Mouse (Mus musculus): ENCODE data around the gene Tmem14c. TPM values are rescaled to one million over a fixed set of nuclear protein-coding genes. Genes with fewer than 3 reads are reported as not detected.

Tmem14c gene
- polyA plus RNA-seq, 1 experiment from 2014 or later: 257 TPM

GRCm38 (mm10) chr13:41045901-41046300 lies 29.8 kb downstream of the Tmem14c start:
- no peak overlapping the region for H3K4me3 ChIP-seq (replicated peaks; ENCODE audit: low read depth, low read length)
- H3K4me1 ChIP-seq (replicated peaks; ENCODE audit: insufficient read depth, low read length): no peaks in the 10 kb centered on the region
- no peak for DNase-seq (ENCODE audit: low spot score)
- no peaks in the 10 kb centered on the region for H3K36me3 ChIP-seq (ENCODE audit: insufficient read depth, low read length)
- H3K27ac ChIP-seq: no peak overlapping the region
- H3K9ac ChIP-seq (ENCODE audit: low read depth, low read length): no peak overlapping the region
- H3K4me2 ChIP-seq (ENCODE audit: low read length): no peak overlapping the region
- WGBS: 89% methylated on average over 8 of the region's 8 CpGs
- no peaks in the 10 kb centered on the region for H3K27me3 ChIP-seq (ENCODE audit: insufficient read depth, low read length)
- no peak for TF ChIP-seq CTCF (IDR thresholded peaks at IDR 0.05; ENCODE audit: low read depth)
- ATAC-seq (replicated peaks; ENCODE audit: low FRiP score, low read depth): no peak
- no peaks in the 10 kb centered on the region for H3K9me3 ChIP-seq (replicated peaks; ENCODE audit: low read length)

GRCm38 (mm10) chr13:41047280-41047679 lies 31.2 kb downstream of the Tmem14c start:
- WGBS: 84% methylated on average over 6 of the region's 6 CpGs
- ATAC-seq (replicated peaks; ENCODE audit: low FRiP score, low read depth) (no peak), DNase-seq (ENCODE audit: low spot score) (peak; percentile 34)
- Histone ChIP-seq H3K36me3 (ENCODE audit: insufficient read depth, low read length) (no peaks in the 10 kb centered on the region), H3K9me3 (replicated peaks; ENCODE audit: low read length) (no peaks in the 10 kb centered on the region), H3K27me3 (ENCODE audit: insufficient read depth, low read length) (no peaks in the 10 kb centered on the region), H3K4me2 (ENCODE audit: low read length) (no peak overlapping the region), H3K27ac (no peak overlapping the region), H3K4me3 (replicated peaks; ENCODE audit: low read depth, low read length) (no peak overlapping the region), H3K9ac (ENCODE audit: low read depth, low read length) (no peak overlapping the region), H3K4me1 (replicated peaks; ENCODE audit: insufficient read depth, low read length) (no peaks in the 10 kb centered on the region)
- peak; percentile 39; the same call in 1 of the 2 replicates for TF ChIP-seq CTCF (IDR thresholded peaks at IDR 0.05; ENCODE audit: low read depth)

- WGBS: 77% methylated on average over 5 of the region's 5 CpGs
- H3K4me2 ChIP-seq (ENCODE audit: low read length): no peak overlapping the region
- no peak for DNase-seq (ENCODE audit: low spot score)
- H3K4me3 ChIP-seq (replicated peaks; ENCODE audit: low read depth, low read length): no peak overlapping the region
- H3K27ac ChIP-seq: no peak overlapping the region
- H3K4me1 ChIP-seq (replicated peaks; ENCODE audit: insufficient read depth, low read length): no peaks in the 10 kb centered on the region
- TF ChIP-seq CTCF (IDR thresholded peaks at IDR 0.05; ENCODE audit: low read depth): no peak
- ATAC-seq (replicated peaks; ENCODE audit: low FRiP score, low read depth): no peak
- no peak overlapping the region for H3K9ac ChIP-seq (ENCODE audit: low read depth, low read length)
- no peaks in the 10 kb centered on the region for H3K9me3 ChIP-seq (replicated peaks; ENCODE audit: low read length)
- H3K27me3 ChIP-seq (ENCODE audit: insufficient read depth, low read length): no peaks in the 10 kb centered on the region
- no peaks in the 10 kb centered on the region for H3K36me3 ChIP-seq (ENCODE audit: insufficient read depth, low read length)
Observed at GRCm38 (mm10) chr13:41051965-41052364, 35.9 kb downstream of the Tmem14c start.

- no peaks in the 10 kb centered on the region for H3K27me3 ChIP-seq (ENCODE audit: insufficient read depth, low read length)
- H3K4me1 ChIP-seq (replicated peaks; ENCODE audit: insufficient read depth, low read length): no peaks in the 10 kb centered on the region
- H3K9me3 ChIP-seq (replicated peaks; ENCODE audit: low read length): no peaks in the 10 kb centered on the region
- H3K4me3 ChIP-seq (replicated peaks; ENCODE audit: low read depth, low read length): no peak overlapping the region
- no peak overlapping the region for H3K4me2 ChIP-seq (ENCODE audit: low read length)
- no peak for ATAC-seq (replicated peaks; ENCODE audit: low FRiP score, low read depth)
- H3K36me3 ChIP-seq (ENCODE audit: insufficient read depth, low read length): no peaks in the 10 kb centered on the region
- no peak for DNase-seq (ENCODE audit: low spot score)
- TF ChIP-seq CTCF (IDR thresholded peaks at IDR 0.05; ENCODE audit: low read depth): no peak
- H3K27ac ChIP-seq: no peak overlapping the region
- no peak overlapping the region for H3K9ac ChIP-seq (ENCODE audit: low read depth, low read length)
- WGBS: 95% methylated on average over 4 of the region's 4 CpGs
Observed at GRCm38 (mm10) chr13:41067618-41068017, 51.5 kb downstream of the Tmem14c start.

GRCm38 (mm10) chr13:41071617-41072016 lies 55.5 kb downstream of the Tmem14c start:
- no peak for TF ChIP-seq CTCF (IDR thresholded peaks at IDR 0.05; ENCODE audit: low read depth)
- DNase-seq (ENCODE audit: low spot score) (no peak), ATAC-seq (replicated peaks; ENCODE audit: low FRiP score, low read depth) (no peak)
- no peak overlapping the region for H3K27ac ChIP-seq
- no peaks in the 10 kb centered on the region for H3K4me1 ChIP-seq (replicated peaks; ENCODE audit: insufficient read depth, low read length)
- H3K27me3 ChIP-seq (ENCODE audit: insufficient read depth, low read length): no peaks in the 10 kb centered on the region
- 88% methylated on average over 11 of the region's 11 CpGs for WGBS
- H3K4me3 ChIP-seq (replicated peaks; ENCODE audit: low read depth, low read length): no peak overlapping the region
- no peak overlapping the region for H3K9ac ChIP-seq (ENCODE audit: low read depth, low read length)
- no peaks in the 10 kb centered on the region for H3K36me3 ChIP-seq (ENCODE audit: insufficient read depth, low read length)
- H3K9me3 ChIP-seq (replicated peaks; ENCODE audit: low read length): no peaks in the 10 kb centered on the region
- H3K4me2 ChIP-seq (ENCODE audit: low read length): no peak overlapping the region

Other genes starting within 250 kb of the Tmem14c start
- gene Gcnt2, start 156.5 kb upstream of the Tmem14c start, polyA plus RNA-seq (2015; fragmentation: Nextera tagmentation; extraction: Ambion mirVana): 7.1 and 7.3 TPM in 2 replicates
- gene Pak1ip1, start 15.3 kb upstream of the Tmem14c start, polyA plus RNA-seq (2015; fragmentation: Nextera tagmentation; extraction: Ambion mirVana): 67.6 and 73.7 TPM in 2 replicates
- 0.37 and 0.66 TPM in 2 replicates for gene Mak, start 63.4 kb downstream of the Tmem14c start, polyA plus RNA-seq (2015; fragmentation: Nextera tagmentation; extraction: Ambion mirVana)
- not detected in 2 replicates for gene Gcm2, start 94.7 kb downstream of the Tmem14c start, polyA plus RNA-seq (2015; fragmentation: Nextera tagmentation; extraction: Ambion mirVana)
- not detected in 2 replicates for gene Sycp2l, start 98.0 kb downstream of the Tmem14c start, polyA plus RNA-seq (2015; fragmentation: Nextera tagmentation; extraction: Ambion mirVana)
- gene Elovl2, start 204.1 kb downstream of the Tmem14c start, polyA plus RNA-seq (2015; fragmentation: Nextera tagmentation; extraction: Ambion mirVana): 19.4 and 23.6 TPM in 2 replicates
- 9.4 and 10.3 TPM in 2 replicates for gene Smim13, start 233.6 kb downstream of the Tmem14c start, polyA plus RNA-seq (2015; fragmentation: Nextera tagmentation; extraction: Ambion mirVana)

Data from kidney, postnatal 0 days (tissue).